Mouse (Mus musculus) lung, embryonic 15.5 days (tissue): ENCODE data around the gene Lrp1. TPM values are rescaled to one million over a fixed set of nuclear protein-coding genes. Genes with fewer than 3 reads are reported as not detected.

Experiments used
- ATAC-seq: fragments of 200-750 bp; cut with Nextera tagmentation; 2 replicates; pipeline ENCODE4 v1.8.0; 2017; ENCODE audit warnings: moderate number of reproducible peaks, borderline replicate concordance; ENCODE audit not compliant: low FRiP score, low TSS enrichment; ENCODE audit errors: extremely low read depth
- H3K27ac ChIP-seq: fragments of 300-500 bp; sonication (generic); 2 replicates; pipeline ENCODE4 v1.5.1; 2015; ENCODE audit warnings: moderate library complexity, mild to moderate bottlenecking, inconsistent platforms
- H3K27me3 ChIP-seq: fragments of 300-500 bp; sonication (generic); 2 replicates; pipeline ENCODE4 v1.6.1; 2015; ENCODE audit warnings: inconsistent platforms
- H3K36me3 ChIP-seq: fragments of 300-500 bp; sonication (generic); 2 replicates; pipeline ENCODE4 v1.6.1; 2015; ENCODE audit warnings: inconsistent platforms
- H3K4me1 ChIP-seq: fragments of 300-500 bp; sonication (generic); 2 replicates; pipeline ENCODE4 v1.6.1; 2015; ENCODE audit warnings: inconsistent platforms
- H3K4me2 ChIP-seq: fragments of 300-500 bp; sonication (generic); 2 replicates; pipeline ENCODE4 v1.6.1; 2015; ENCODE audit warnings: inconsistent platforms, mild to moderate bottlenecking, moderate library complexity
- H3K4me3 ChIP-seq: fragments of 300-500 bp; sonication (generic); 2 replicates; pipeline ENCODE4 v1.5.1; 2015; ENCODE audit warnings: mild to moderate bottlenecking, inconsistent platforms
- H3K9ac ChIP-seq: fragments of 300-500 bp; sonication (generic); 2 replicates; pipeline ENCODE4 v1.6.1; 2015; ENCODE audit warnings: inconsistent platforms
- H3K9me3 ChIP-seq: fragments of 300-500 bp; sonication (generic); 2 replicates; pipeline ENCODE4 v1.6.1; 2016; ENCODE audit warnings: inconsistent platforms
- WGBS: fragments of 180-500 bp; shearing (Covaris S2); methylation state at CpG from one replicate; pipeline ENCODE4 v1.1.7; 2015; 5-methylcytosine and 5-hydroxymethylcytosine counted together
- polyA plus RNA-seq: library from polyadenylated mRNA; unstranded; fragments of >200 nt; fragmentation: Nextera tagmentation; extraction: Ambion mirVana; gene quantifications from 2 replicates; pipeline ENCODE4 v1.2.1, GENCODE M21; 2015

The Lrp1 gene
- polyA plus RNA-seq, 1 experiment from 2014 or later = 72.6 TPM

DNA sequence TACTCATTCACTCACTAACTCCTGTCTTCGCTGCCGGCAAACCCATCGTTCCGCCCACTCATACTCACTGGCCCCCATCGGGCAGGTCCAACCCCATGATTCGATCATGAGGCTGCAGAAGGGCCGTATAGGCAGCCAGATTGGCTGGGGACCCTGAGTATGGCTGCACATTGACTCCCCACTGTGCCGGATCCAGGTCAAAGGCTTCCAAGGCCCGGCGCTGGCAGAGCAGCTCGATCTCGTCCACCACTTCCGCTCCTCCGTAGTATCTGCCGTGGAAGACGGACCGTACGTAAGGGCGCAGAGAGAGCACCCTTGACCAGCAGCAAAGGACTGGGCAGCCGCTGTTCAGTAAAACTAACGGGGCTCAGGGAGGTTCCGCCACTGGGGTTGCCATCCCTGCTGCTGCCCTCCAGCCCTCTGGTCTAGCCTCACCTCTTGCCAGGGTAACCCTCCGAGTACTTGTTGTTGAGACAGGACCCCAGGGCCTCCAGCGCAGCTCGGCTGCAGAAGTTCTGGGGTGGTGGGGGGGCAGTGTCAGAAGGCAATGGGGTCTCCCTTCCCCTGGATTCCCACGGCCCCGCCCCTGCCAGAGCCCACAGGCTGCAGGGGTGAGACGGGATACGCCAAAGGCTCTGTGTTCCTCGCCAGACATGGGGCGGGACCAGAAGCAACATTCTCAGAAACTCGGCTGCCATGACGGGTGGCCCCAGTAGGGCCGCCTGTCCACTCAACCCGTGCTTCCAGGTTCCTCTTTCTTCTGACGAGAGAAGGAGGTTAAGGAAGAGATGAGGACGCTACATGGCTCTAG lies 100.8 kb downstream of the Lrp1 start:
- WGBS = 93% methylated on average over 37 of the region's 37 CpGs
- Histone ChIP-seq H3K9me3 (no peaks in the 10 kb centered on the region), H3K4me1 (peaks cover 34% of the 10 kb centered on the region), H3K4me2 (no peak overlapping the region), H3K27ac (no peak overlapping the region), H3K4me3 (no peak overlapping the region), H3K9ac (no peak overlapping the region), H3K27me3 (peaks cover 36% of the 10 kb centered on the region), H3K36me3 (peaks cover 35% of the 10 kb centered on the region)
- no peak for ATAC-seq

DNA sequence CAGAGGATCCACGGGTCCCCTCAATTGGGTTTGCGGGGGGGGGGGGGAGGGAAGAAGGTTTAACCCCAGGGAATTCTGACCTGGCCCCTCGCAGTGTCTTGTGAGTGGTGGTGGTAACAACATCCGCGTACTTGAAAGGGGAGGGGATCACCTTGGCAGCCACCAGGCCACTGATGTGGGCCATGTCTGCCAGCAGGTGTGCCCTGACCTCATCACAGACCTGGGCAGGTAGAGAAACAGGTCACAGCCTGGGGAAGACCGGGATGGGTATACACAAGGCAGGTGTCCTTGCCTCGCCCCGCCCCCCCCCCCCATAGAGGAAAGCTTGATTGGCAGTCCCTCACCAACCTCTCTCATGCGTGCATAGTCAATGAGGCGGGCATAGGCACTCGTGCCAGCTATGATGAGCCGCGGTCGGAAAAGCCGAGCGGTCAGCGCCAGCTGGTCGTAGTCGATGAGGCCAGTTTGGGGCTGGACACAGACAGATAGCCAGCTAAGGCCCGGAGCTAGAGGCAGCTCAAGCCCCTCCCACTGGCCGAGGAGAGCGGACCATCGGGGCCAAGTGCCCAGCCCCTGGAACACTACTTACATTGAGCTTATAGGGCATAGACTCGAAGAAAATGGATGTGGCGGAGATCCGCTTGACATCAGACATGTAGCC lies 101.8 kb downstream of the Lrp1 start:
- Histone ChIP-seq H3K27me3 (peaks cover 36% of the 10 kb centered on the region), H3K4me1 (peaks cover 43% of the 10 kb centered on the region)

DNA sequence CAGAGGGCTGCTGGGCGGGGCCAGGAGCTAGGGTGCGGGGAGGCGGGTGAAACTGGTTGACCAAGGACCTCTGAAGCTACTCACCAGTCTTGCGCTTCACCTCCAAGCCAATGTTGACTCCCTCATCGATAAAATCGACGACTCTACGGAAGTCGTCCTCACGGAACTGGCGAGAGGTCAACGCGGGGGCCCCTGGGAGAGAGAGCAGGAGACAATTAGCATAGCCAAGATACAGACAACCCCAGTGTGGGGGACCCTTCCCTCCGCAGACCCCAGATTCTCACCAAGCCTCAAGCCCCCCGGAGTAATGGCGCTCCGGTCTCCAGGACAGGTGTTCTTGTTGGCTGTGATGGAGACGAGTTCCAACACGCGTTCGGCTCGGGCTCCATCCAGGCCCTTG lies 103.0 kb downstream of the Lrp1 start:
- no peak for ATAC-seq
- peaks cover 36% of the 10 kb centered on the region for H3K27me3 ChIP-seq
- H3K4me1 ChIP-seq = peaks cover 56% of the 10 kb centered on the region
- 90% methylated on average over 22 of the region's 22 CpGs for WGBS
- no peak overlapping the region for H3K4me2 ChIP-seq
- H3K36me3 ChIP-seq = peaks cover 35% of the 10 kb centered on the region
- no peak overlapping the region for H3K4me3 ChIP-seq
- no peak overlapping the region for H3K9ac ChIP-seq
- H3K9me3 ChIP-seq = no peaks in the 10 kb centered on the region
- no peak overlapping the region for H3K27ac ChIP-seq

More for the DNA sequence above, 101.8 kb downstream of the Lrp1 start:
- Histone ChIP-seq H3K9me3 (no peaks in the 10 kb centered on the region), H3K36me3 (peaks cover 35% of the 10 kb centered on the region), H3K27ac (no peak overlapping the region), H3K9ac (no peak overlapping the region), H3K4me3 (no peak overlapping the region), H3K4me2 (no peak overlapping the region)
- no peak for ATAC-seq
- WGBS = 95% methylated on average over 26 of the region's 26 CpGs

DNA sequence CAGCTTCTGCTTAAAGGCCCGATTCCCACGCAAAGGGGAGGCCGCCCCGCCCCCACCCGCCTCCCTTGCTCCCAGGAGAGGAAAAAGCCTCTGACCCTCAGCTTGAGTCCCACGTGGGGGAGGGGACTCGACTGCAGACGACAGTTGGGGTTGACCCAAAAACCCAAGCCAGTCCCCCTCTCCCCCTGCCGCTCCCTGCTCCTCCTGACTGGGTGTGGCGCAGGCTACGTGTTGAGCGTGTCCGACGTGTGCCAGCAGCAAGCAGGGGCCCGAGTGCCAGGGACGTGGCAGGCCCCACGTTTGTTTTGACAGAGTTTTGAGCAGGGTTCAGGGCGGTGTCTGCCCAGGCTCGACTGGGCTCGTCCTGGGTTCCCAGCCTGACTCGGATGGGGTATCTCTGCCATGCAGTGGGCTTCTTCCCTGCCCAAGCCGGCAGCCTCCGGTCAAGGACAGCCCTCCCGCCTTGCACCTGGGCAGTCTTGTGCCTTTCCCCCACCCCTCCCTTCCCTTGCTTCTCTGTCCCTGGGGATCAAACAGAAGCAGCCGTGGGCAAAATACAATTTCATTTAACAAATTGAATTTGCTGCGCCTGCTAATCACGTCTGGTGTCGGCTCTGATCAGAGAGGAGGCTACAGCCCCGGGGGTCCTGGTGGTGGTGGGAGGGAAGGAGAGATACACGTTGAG lies 104.2 kb downstream of the Lrp1 start:
- Histone ChIP-seq H3K4me1 (peaks cover 65% of the 10 kb centered on the region), H3K27me3 (peaks cover 43% of the 10 kb centered on the region), H3K9me3 (no peaks in the 10 kb centered on the region), H3K27ac (peak overlapping the region; percentile 75), H3K9ac (peak overlapping the region; percentile 23; the same call in 1 of the 2 replicates), H3K4me3 (peak overlapping the region; percentile 9), H3K4me2 (peak overlapping the region; percentile 51), H3K36me3 (peaks cover 35% of the 10 kb centered on the region)
- peak; percentile 40 for ATAC-seq
- WGBS = 11% methylated on average over 30 of the region's 30 CpGs

DNA sequence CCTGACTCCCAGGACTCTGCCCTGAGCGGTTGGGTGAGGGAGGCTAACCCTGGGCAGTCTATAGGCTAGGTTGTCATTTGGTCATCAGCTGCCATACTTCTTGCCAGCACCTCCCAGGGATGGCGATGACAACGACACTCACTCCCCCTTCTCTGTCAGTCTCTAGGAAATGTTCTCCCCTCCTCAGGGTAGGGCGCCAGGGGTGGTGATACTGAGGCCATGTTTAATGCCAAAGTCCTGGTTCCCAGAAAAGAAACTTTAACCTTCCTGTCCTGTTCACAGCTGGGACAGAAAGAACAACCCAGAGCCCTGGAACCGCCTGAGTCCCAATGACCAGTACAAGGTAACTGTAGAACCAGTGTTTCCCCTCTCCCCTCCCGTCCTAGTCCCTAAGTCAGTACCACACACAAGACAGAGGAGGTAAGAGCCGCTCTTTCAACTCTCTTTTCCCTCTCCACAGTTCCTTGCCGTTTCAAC lies 104.9 kb downstream of the Lrp1 start:
- H3K27ac ChIP-seq = peak overlapping the region; percentile 75
- ATAC-seq = no peak
- H3K36me3 ChIP-seq = peaks cover 35% of the 10 kb centered on the region
- no peaks in the 10 kb centered on the region for H3K9me3 ChIP-seq
- peaks cover 50% of the 10 kb centered on the region for H3K27me3 ChIP-seq
- H3K9ac ChIP-seq = peak overlapping the region; percentile 23; the same call in 1 of the 2 replicates
- peak overlapping the region; percentile 9 for H3K4me3 ChIP-seq
- H3K4me2 ChIP-seq = peak overlapping the region; percentile 51
- peaks cover 65% of the 10 kb centered on the region for H3K4me1 ChIP-seq
- 28% methylated on average over 8 of the region's 8 CpGs for WGBS

DNA sequence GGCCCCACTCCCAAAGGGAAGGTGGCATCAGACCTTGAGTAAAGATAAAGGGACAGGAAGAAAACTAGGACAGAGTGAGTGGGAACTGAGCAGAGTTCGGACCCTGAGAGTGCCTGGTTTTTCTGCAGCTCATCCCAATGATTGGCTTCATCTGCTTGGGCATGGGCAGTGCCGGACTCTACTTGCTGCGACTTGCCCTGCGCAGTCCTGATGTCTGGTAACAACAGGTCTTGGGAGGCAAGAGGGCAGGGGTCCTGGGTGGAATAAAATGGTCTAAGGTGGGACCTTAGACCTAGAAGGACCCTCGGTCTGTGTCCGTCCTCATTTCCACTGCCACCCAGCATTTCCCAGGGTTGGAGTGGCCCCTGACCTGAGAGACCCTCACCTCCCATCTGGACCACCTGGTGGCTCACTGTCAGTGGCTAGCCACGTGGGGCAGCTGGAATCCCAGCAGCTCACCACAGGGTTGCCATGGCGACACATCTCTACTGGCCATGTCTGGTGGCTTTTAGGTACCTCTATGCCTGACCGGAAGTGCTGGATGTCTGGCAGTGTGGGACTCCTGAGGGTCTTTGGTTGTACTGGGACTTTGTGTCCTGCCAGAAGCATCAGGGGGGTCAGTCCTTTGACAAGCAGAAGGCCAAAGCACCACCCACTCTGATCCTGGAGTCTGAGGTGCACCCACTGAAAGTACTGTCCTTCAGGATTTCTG lies 105.5 kb downstream of the Lrp1 start:
- WGBS = 39% methylated on average over 9 of the region's 9 CpGs
- H3K27me3 ChIP-seq = peaks cover 56% of the 10 kb centered on the region
- H3K4me2 ChIP-seq = peak overlapping the region; percentile 51
- peak overlapping the region; percentile 27 for H3K4me3 ChIP-seq
- H3K9me3 ChIP-seq = no peaks in the 10 kb centered on the region
- peak overlapping the region; percentile 26; the same call in 1 of the 2 replicates for H3K27ac ChIP-seq
- no peak overlapping the region for H3K9ac ChIP-seq
- H3K36me3 ChIP-seq = peaks cover 31% of the 10 kb centered on the region
- H3K4me1 ChIP-seq = peaks cover 63% of the 10 kb centered on the region
- no peak for ATAC-seq

DNA sequence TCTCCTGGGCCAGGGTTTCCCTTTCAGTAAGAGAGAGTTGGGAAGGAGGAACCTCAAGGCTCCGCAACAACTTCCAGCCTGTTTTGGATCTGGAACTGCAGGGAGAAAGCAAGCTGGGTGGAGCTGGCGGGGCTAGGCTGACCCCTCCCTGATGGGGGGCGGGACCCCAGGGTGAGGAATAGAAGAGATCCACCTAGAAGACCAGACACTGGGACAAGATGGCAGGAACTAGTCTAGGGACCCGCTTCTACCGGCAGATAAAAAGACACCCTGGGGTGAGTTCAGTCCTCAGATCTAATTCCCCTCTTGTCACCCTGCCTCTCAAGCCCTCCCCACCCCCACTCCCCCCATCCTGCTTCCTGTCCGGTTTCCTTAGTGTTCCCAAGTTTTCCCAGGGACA lies 106.2 kb downstream of the Lrp1 start, which contains the start of gene Ndufa4l2:
TSS of gene Ndufa4l2 (plus strand) at position 204 of the 400 bp plus-strand sequence.
- ATAC-seq = no peak
- Histone ChIP-seq H3K36me3 (peaks cover 24% of the 10 kb centered on the region), H3K4me1 (peaks cover 66% of the 10 kb centered on the region), H3K4me2 (peak within 1 kb of the TSS; percentile 94), H3K9ac (no peak within 1 kb of the TSS), H3K4me3 (peak within 1 kb of the TSS; percentile 27), H3K9me3 (no peaks in the 10 kb centered on the region), H3K27me3 (peaks cover 62% of the 10 kb centered on the region), H3K27ac (peak within 1 kb of the TSS; percentile 26; the same call in 1 of the 2 replicates)
- 22% methylated on average over 6 of the region's 6 CpGs for WGBS

DNA sequence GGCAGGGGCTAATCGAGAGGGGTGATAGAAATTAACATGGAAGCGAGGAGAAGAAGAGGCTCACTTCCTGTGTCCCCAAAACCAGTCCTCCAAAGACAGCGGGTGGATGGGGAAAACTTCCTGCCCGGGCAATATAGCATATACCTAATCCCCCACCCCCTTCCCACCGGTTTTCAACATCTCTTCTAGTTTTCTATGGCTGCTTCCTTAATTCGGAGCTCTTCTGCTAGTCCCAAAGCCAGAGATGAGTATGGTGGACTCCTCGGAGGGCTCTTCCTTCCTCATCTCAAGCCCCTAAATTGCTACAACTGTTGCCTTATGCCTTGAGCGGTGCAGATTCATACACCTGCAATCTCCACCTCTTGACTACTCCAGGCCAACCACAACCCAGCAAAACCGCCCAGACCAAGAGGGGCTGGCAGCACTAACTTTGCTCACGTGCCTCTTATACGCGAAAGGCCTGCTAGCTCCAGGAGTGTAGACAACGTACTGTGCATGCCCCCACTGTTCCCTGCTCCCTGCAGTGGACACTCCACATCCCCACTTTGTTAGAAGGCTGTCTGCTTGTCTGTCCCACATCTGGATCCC lies 106.7 kb downstream of the Lrp1 start:
- peaks cover 68% of the 10 kb centered on the region for H3K27me3 ChIP-seq
- H3K9me3 ChIP-seq = no peaks in the 10 kb centered on the region
- no peak overlapping the region for H3K9ac ChIP-seq
- peak overlapping the region; percentile 94 for H3K4me2 ChIP-seq
- 0 out of 2 replicates have a peak overlapping the region, but pooled peaks have one; percentile 17 for H3K4me3 ChIP-seq
- no peak overlapping the region for H3K27ac ChIP-seq
- H3K4me1 ChIP-seq = peaks cover 72% of the 10 kb centered on the region
- 21% methylated on average over 13 of the region's 13 CpGs for WGBS
- no peak for ATAC-seq
- H3K36me3 ChIP-seq = peaks cover 20% of the 10 kb centered on the region

DNA sequence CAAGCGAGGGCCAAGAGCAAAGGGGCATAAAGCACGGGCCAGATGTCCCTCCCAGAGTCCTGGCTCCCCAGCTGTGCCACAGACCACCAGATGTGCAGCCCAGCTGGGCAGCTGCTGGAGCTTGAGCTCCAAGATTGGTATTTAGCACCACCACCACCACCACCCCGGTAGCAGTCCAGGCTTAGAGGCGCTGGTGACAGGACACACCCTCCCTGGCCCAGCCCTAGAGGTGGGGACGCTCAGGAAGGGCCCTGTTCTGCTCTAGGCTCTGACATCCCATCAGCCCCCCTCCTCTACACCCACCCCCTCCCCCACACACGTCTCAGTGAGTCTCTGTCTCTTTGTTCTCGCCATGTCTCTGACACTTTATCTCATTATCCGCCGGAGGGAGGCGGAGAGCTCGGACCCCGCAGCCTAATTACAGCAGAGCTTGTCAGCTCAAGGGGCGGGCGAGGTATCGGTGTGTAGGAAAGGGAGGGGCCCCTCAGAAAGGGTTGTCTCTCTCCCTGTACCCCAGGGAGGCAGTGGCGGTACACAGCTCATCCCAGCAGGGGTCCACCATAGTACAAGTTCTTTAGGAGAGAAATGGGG lies 107.4 kb downstream of the Lrp1 start:
- WGBS = 2% methylated on average over 16 of the region's 16 CpGs
- Histone ChIP-seq H3K4me3 (peak overlapping the region; percentile 17; the same call in 1 of the 2 replicates), H3K4me2 (peak overlapping the region; percentile 94), H3K36me3 (peaks cover 14% of the 10 kb centered on the region), H3K27ac (no peak overlapping the region), H3K4me1 (peaks cover 77% of the 10 kb centered on the region), H3K9ac (peak overlapping the region; percentile 35), H3K9me3 (no peaks in the 10 kb centered on the region), H3K27me3 (peaks cover 73% of the 10 kb centered on the region)
- no peak for ATAC-seq

DNA sequence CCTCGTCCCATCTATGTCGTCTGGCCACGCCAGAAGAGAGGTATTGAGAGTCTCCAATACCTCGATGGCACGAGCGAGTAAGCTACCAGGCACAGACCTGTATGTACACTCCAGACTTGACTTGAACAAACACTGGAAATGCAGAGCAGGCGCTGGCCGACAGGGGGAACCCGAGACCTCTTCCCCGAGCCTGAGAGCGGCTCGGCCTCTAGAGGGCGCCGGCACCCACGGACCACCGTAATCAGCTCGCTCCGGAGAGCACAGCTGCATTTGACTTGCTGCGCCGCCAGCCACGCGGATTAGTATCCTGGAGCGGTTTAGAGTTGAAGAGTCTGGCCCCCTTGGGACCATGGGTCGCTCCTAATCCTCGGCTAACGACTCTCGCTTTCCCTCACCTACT lies 108.1 kb downstream of the Lrp1 start:
- 1% methylated on average over 27 of the region's 27 CpGs for WGBS
- peak overlapping the region; percentile 46; the same call in 1 of the 2 replicates for H3K9ac ChIP-seq

More for the DNA sequence above, 108.1 kb downstream of the Lrp1 start:
- peak; percentile 47; the same call in 1 of the 2 replicates for ATAC-seq
- peak overlapping the region; percentile 48 for H3K4me3 ChIP-seq
- H3K9me3 ChIP-seq = no peaks in the 10 kb centered on the region
- peaks cover 6% of the 10 kb centered on the region; the same call in 1 of the 2 replicates for H3K36me3 ChIP-seq
- H3K27ac ChIP-seq = no peak overlapping the region
- H3K4me1 ChIP-seq = peaks cover 80% of the 10 kb centered on the region
- H3K27me3 ChIP-seq = peaks cover 81% of the 10 kb centered on the region
- peak overlapping the region; percentile 94 for H3K4me2 ChIP-seq
